Mouse (Mus musculus): Measurements from ENCODE around the gene Axin1.

GRCm38 (mm10) chr17:26178611-26179010 is 40.1 kb downstream of the Axin1 start:
- TF ChIP-seq CTCF (IDR thresholded peaks at IDR 0.05; ENCODE audit: low read depth, low read length) (no peak), POLR2A (IDR thresholded peaks at IDR 0.05; ENCODE audit: insufficient read depth, low read length) (no peak)
